ENCODE assay signal across 23 mouse cellular contexts in the genomic region with DNA sequence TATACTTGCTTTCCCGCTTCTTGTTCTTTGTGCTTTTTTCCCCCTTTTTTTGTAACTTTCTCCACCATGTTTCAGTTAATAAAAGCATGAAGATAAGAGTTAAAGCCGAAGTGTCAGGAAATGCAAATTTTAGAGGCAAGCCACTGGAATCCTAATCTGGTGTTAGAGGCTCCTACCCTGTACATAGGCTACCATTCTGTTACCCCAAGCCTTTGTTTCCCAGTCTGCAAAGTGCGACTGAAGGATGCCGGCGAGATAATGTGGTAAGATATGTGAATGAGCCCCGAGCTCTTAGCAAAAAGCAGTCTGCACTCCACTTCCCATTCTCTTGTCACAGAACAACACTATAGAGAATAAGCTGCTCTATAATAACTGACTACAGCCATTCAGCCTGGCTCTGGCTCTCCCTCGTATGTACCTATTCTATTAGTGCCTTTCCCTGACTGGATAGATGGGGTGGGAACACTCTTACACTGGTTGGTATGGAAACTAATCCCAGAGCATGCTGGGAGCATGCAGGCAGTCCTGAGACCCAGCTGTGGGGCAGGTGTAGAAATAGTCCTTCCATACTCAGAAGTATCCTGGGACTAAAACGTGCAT.
DNase-seq lines count a peak whose midpoint lies in the region; ATAC-seq lines count a peak whose summit lies in the region.
"Had no signal": no experiment of that assay in that cellular context is flagged by ENCODE, and none has a peak within 500 bp of the region (broad histone marks: within the 10 kb centered on the region; RNA-seq: fewer than 3 reads in every experiment).

No protein-coding gene starts in this region.

- H3K4me2 ChIP-seq in hindbrain, embryonic 13.5 days: no peak overlapping the region
- H3K4me2 ChIP-seq in hindbrain, embryonic 11.5 days (replicated peaks; ENCODE audit: low read depth, low read length): no peak overlapping the region
- no peak overlapping the region for H3K4me2 ChIP-seq in forebrain, embryonic 16.5 days (ENCODE audit: low read length)
- H3K4me2 ChIP-seq in midbrain, embryonic 11.5 days: no peak overlapping the region; the same call in 1 of the 2 replicates
- no peak overlapping the region for H3K4me2 ChIP-seq in neural tube, embryonic 14.5 days (ENCODE audit: low read depth, low read length)
- H3K4me2 ChIP-seq: heart, embryonic 11.5 days had no signal

- WGBS in hindbrain, embryonic 13.5 days: 50% methylated on average over 8 of the region's 8 CpGs
- WGBS in hindbrain, embryonic 11.5 days: 73% methylated on average over 8 of the region's 8 CpGs
- WGBS in forebrain, embryonic 16.5 days: 35% methylated on average over 8 of the region's 8 CpGs
- 44% methylated on average over 8 of the region's 8 CpGs for WGBS in midbrain, embryonic 11.5 days
- WGBS in neural tube, embryonic 14.5 days: 65% methylated on average over 8 of the region's 8 CpGs

- H3K27me3 ChIP-seq in hindbrain, embryonic 13.5 days: no peaks in the 10 kb centered on the region
- no peaks in the 10 kb centered on the region for H3K27me3 ChIP-seq in hindbrain, embryonic 11.5 days (ENCODE audit: control insufficient read depth, insufficient read depth, low read length)
- H3K27me3 ChIP-seq in forebrain, embryonic 16.5 days (replicated peaks; ENCODE audit: control insufficient read depth, insufficient read depth, low read length): no peaks in the 10 kb centered on the region
- no peaks in the 10 kb centered on the region for H3K27me3 ChIP-seq in midbrain, embryonic 11.5 days (ENCODE audit: control insufficient read depth, insufficient read depth, low read length)
- H3K27me3 ChIP-seq in neural tube, embryonic 14.5 days (ENCODE audit: control insufficient read depth, insufficient read depth, low read length): no peaks in the 10 kb centered on the region
- H3K27me3 ChIP-seq: CH12.LX; megakaryocyte, embryonic 14.5 days had no signal

- DNase-seq in hindbrain, embryonic 11.5 days (ENCODE audit: low spot score): no peak
- peak; percentile 87 for DNase-seq in midbrain, embryonic 11.5 days (ENCODE audit: low spot score, missing footprints)
- DNase-seq in urinary bladder, postnatal 36 days (ENCODE audit: low spot score in 2 of 2): no peak
- no peak for DNase-seq in testis, postnatal 10 days (ENCODE audit: low spot score)
- no peak for DNase-seq in frontal cortex, postnatal 25 days (ENCODE audit: low spot score in 2 of 2)
- DNase-seq: cerebellum, postnatal 10 days; heart, postnatal 14 days; kidney, adult 2 months; kidney, postnatal 10 days; left cerebral cortex, postnatal 4 days; liver; retina, postnatal 1 day; right cerebral cortex, postnatal 4 days had no signal

- H3K4me3 ChIP-seq in hindbrain, embryonic 13.5 days: no peak overlapping the region
- H3K4me3 ChIP-seq in hindbrain, embryonic 11.5 days (ENCODE audit: low read depth, low read length): no peak overlapping the region
- H3K4me3 ChIP-seq in forebrain, embryonic 16.5 days (replicated peaks; ENCODE audit: low read length): no peak overlapping the region
- H3K4me3 ChIP-seq in midbrain, embryonic 11.5 days (ENCODE audit: low read depth, low read length): no peak overlapping the region
- no peak overlapping the region for H3K4me3 ChIP-seq in neural tube, embryonic 14.5 days (ENCODE audit: low read depth, low read length)
- H3K4me3 ChIP-seq: megakaryocyte, embryonic 14.5 days; myocyte had no signal

- ATAC-seq in hindbrain, embryonic 13.5 days (ENCODE audit: low FRiP score): peak; percentile 66; the same call in 1 of the 2 replicates
- ATAC-seq in hindbrain, embryonic 11.5 days (ENCODE audit: low FRiP score): no peak
- peak; percentile 59; the same call in 1 of the 2 replicates for ATAC-seq in forebrain, embryonic 16.5 days
- peak; percentile 94 for ATAC-seq in midbrain, embryonic 11.5 days (ENCODE audit: low FRiP score)
- ATAC-seq in neural tube, embryonic 14.5 days (ENCODE audit: low read depth): peak; percentile 69; the same call in 1 of the 2 replicates
- ATAC-seq: inflammation-experienced regulatory T-cells, adult 6 months; lung, postnatal 0 days had no signal

- peak overlapping the region; percentile 77 for H3K27ac ChIP-seq in hindbrain, embryonic 13.5 days
- H3K27ac ChIP-seq in hindbrain, embryonic 11.5 days (ENCODE audit: low read depth, low read length): no peak overlapping the region
- no peak overlapping the region for H3K27ac ChIP-seq in forebrain, embryonic 16.5 days (ENCODE audit: low read length)
- H3K27ac ChIP-seq in midbrain, embryonic 11.5 days (ENCODE audit: low read depth, low read length): peak overlapping the region; percentile 45
- H3K27ac ChIP-seq in neural tube, embryonic 14.5 days (ENCODE audit: low read depth, low read length): peak overlapping the region; percentile 8; the same call in 1 of the 2 replicates
- H3K27ac ChIP-seq: stomach, postnatal 0 days had no signal

- H3K36me3 ChIP-seq in hindbrain, embryonic 13.5 days: no peaks in the 10 kb centered on the region
- no peaks in the 10 kb centered on the region for H3K36me3 ChIP-seq in hindbrain, embryonic 11.5 days (ENCODE audit: control insufficient read depth, insufficient read depth, low read length)
- H3K36me3 ChIP-seq in forebrain, embryonic 16.5 days (ENCODE audit: control insufficient read depth, insufficient read depth): no peaks in the 10 kb centered on the region
- no peaks in the 10 kb centered on the region for H3K36me3 ChIP-seq in midbrain, embryonic 11.5 days (ENCODE audit: control insufficient read depth, insufficient read depth, low read length)
- H3K36me3 ChIP-seq in neural tube, embryonic 14.5 days (ENCODE audit: control insufficient read depth, insufficient read depth, low read length): no peaks in the 10 kb centered on the region

- peaks cover 16% of the 10 kb centered on the region for H3K4me1 ChIP-seq in hindbrain, embryonic 13.5 days (replicated peaks)
- no peaks in the 10 kb centered on the region for H3K4me1 ChIP-seq in hindbrain, embryonic 11.5 days (replicated peaks; ENCODE audit: control insufficient read depth, insufficient read depth, low read length)
- peaks cover 5% of the 10 kb centered on the region for H3K4me1 ChIP-seq in forebrain, embryonic 16.5 days (replicated peaks; ENCODE audit: control insufficient read depth, insufficient read depth, low read length)
- peaks cover 12% of the 10 kb centered on the region for H3K4me1 ChIP-seq in midbrain, embryonic 11.5 days (ENCODE audit: control insufficient read depth, insufficient read depth, low read length)
- peaks cover 9% of the 10 kb centered on the region; the same call in 1 of the 2 replicates for H3K4me1 ChIP-seq in neural tube, embryonic 14.5 days (ENCODE audit: control insufficient read depth, insufficient read depth, low read length)
- H3K4me1 ChIP-seq: megakaryocyte, embryonic 14.5 days had no signal

- no peak overlapping the region for H3K9ac ChIP-seq in hindbrain, embryonic 13.5 days
- no peak overlapping the region for H3K9ac ChIP-seq in hindbrain, embryonic 11.5 days (ENCODE audit: low read depth, low read length)
- H3K9ac ChIP-seq in forebrain, embryonic 16.5 days (replicated peaks; ENCODE audit: low read depth, low read length): 0 out of 2 replicates have a peak overlapping the region, but pooled peaks have one; percentile 0
- no peak overlapping the region for H3K9ac ChIP-seq in midbrain, embryonic 11.5 days (ENCODE audit: low read length)
- H3K9ac ChIP-seq in neural tube, embryonic 14.5 days (replicated peaks; ENCODE audit: low read depth, low read length): no peak overlapping the region

- no peaks in the 10 kb centered on the region for H3K9me3 ChIP-seq in hindbrain, embryonic 13.5 days
- H3K9me3 ChIP-seq in hindbrain, embryonic 11.5 days (ENCODE audit: control insufficient read depth, low read length): no peaks in the 10 kb centered on the region
- H3K9me3 ChIP-seq in forebrain, embryonic 16.5 days (ENCODE audit: control insufficient read depth, low read length): no peaks in the 10 kb centered on the region
- H3K9me3 ChIP-seq in midbrain, embryonic 11.5 days (ENCODE audit: control insufficient read depth, low read length): no peaks in the 10 kb centered on the region
- H3K9me3 ChIP-seq in neural tube, embryonic 14.5 days (ENCODE audit: control insufficient read depth, low read length): no peaks in the 10 kb centered on the region

Comparison
In these comparisons a context has a peak if more than half of its experiments do, and no peak if none do; other contexts are left out.
1. H3K27ac ChIP-seq: peak in hindbrain, embryonic 13.5 days (single experiment), midbrain, embryonic 11.5 days (single experiment) and neural tube, embryonic 14.5 days (single experiment); none in hindbrain, embryonic 11.5 days (single experiment) and forebrain, embryonic 16.5 days (single experiment).